In the genomic region with DNA sequence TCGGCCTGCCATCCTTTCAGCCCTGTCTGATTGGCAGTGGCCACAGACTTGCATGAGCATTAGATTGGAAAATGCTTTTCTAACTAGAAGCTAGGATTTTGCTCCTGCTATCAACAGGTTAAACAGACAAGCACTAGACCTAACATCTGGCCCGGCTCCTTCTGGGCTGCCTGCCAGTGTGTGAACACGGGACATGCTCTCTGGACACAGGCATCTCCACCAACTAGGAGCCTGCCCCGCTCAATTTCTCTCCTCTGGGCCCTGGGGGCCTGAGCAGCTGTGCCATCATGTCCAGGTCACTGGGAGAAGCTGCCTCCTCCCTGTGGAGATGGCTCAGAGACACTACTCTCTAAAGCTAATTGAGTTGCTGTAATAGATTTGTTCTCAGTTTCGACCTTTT, we compare ENCODE assay signal across 9 mouse cellular contexts.
DNase-seq lines count a peak whose midpoint lies in the region; ATAC-seq lines count a peak whose summit lies in the region.
"Had no signal": no experiment of that assay in that cellular context is flagged by ENCODE, and none has a peak within 500 bp of the region (broad histone marks: within the 10 kb centered on the region; RNA-seq: fewer than 3 reads in every experiment).

No protein-coding gene starts in this region.

- peak; percentile 10 for DNase-seq in liver
- DNase-seq in liver, embryonic 11.5 days (ENCODE audit: low spot score): no peak
- peak; percentile 44 for DNase-seq in adrenal gland, postnatal 25 days
- DNase-seq in heart, embryonic 10.5 days (ENCODE audit: low spot score): no peak
- DNase-seq in kidney, postnatal 4 days: peak; percentile 57 to 71
- DNase-seq in right cerebral cortex, adult 18-20 months: no peak
- DNase-seq: right cerebral cortex, postnatal 14 days had no signal

- H3K9me3 ChIP-seq in liver, embryonic 11.5 days (ENCODE audit: control insufficient read depth, low read length): no peaks in the 10 kb centered on the region
- H3K9me3 ChIP-seq in heart, embryonic 10.5 days: no peaks in the 10 kb centered on the region
- no peaks in the 10 kb centered on the region for H3K9me3 ChIP-seq in midbrain, embryonic 13.5 days
- H3K9me3 ChIP-seq: hindbrain, embryonic 10.5 days had no signal

- 75% methylated on average over 5 of the region's 5 CpGs for WGBS in liver, embryonic 11.5 days
- 62% methylated on average over 5 of the region's 5 CpGs for WGBS in heart, embryonic 10.5 days
- WGBS in midbrain, embryonic 13.5 days: 77% methylated on average over 5 of the region's 5 CpGs

- no peak overlapping the region for H3K9ac ChIP-seq in liver, embryonic 11.5 days (ENCODE audit: low read depth, low read length)
- no peak overlapping the region for H3K9ac ChIP-seq in midbrain, embryonic 13.5 days (replicated peaks)

- no peak overlapping the region for H3K4me2 ChIP-seq in liver, embryonic 11.5 days
- H3K4me2 ChIP-seq in midbrain, embryonic 13.5 days (replicated peaks): no peak overlapping the region

- no peaks in the 10 kb centered on the region for H3K36me3 ChIP-seq in liver, embryonic 11.5 days (ENCODE audit: control insufficient read depth, insufficient read depth, low read length)
- H3K36me3 ChIP-seq in heart, embryonic 10.5 days: no peaks in the 10 kb centered on the region
- no peaks in the 10 kb centered on the region for H3K36me3 ChIP-seq in midbrain, embryonic 13.5 days
- H3K36me3 ChIP-seq: hindbrain, embryonic 10.5 days had no signal

- H3K27ac ChIP-seq in liver, embryonic 11.5 days (ENCODE audit: low read depth, low read length): no peak overlapping the region
- 0 out of 2 replicates have a peak overlapping the region, but pooled peaks have one; percentile 24 for H3K27ac ChIP-seq in heart, embryonic 10.5 days
- no peak overlapping the region for H3K27ac ChIP-seq in midbrain, embryonic 13.5 days
- H3K27ac ChIP-seq: hindbrain, embryonic 10.5 days had no signal

- no peaks in the 10 kb centered on the region for H3K4me1 ChIP-seq in liver, embryonic 11.5 days (replicated peaks; ENCODE audit: control insufficient read depth, insufficient read depth, low read length)
- peaks cover 4% of the 10 kb centered on the region; the same call in 1 of the 2 replicates for H3K4me1 ChIP-seq in heart, embryonic 10.5 days
- no peaks in the 10 kb centered on the region for H3K4me1 ChIP-seq in midbrain, embryonic 13.5 days (replicated peaks)

- no peaks in the 10 kb centered on the region for H3K27me3 ChIP-seq in liver, embryonic 11.5 days (replicated peaks; ENCODE audit: control insufficient read depth, insufficient read depth, low read length)
- H3K27me3 ChIP-seq in heart, embryonic 10.5 days (ENCODE audit: insufficient read depth, poor library complexity, severe bottlenecking): no peaks in the 10 kb centered on the region
- H3K27me3 ChIP-seq in midbrain, embryonic 13.5 days: no peaks in the 10 kb centered on the region

- H3K4me3 ChIP-seq in liver, embryonic 11.5 days (ENCODE audit: low read depth, low read length): no peak overlapping the region
- no peak overlapping the region for H3K4me3 ChIP-seq in heart, embryonic 10.5 days
- H3K4me3 ChIP-seq in midbrain, embryonic 13.5 days (replicated peaks): no peak overlapping the region
- H3K4me3 ChIP-seq: hindbrain, embryonic 10.5 days had no signal

- no peak for ATAC-seq in liver, embryonic 11.5 days (replicated peaks; ENCODE audit: low FRiP score)
- ATAC-seq in midbrain, embryonic 13.5 days: no peak

Comparison
In these comparisons a context has a peak if more than half of its experiments do, and no peak if none do; other contexts are left out.
1. DNase-seq: peak in liver (single experiment), adrenal gland, postnatal 25 days (single experiment) and kidney, postnatal 4 days (2 of 2); none in liver, embryonic 11.5 days (single experiment), heart, embryonic 10.5 days (single experiment) and right cerebral cortex, adult 18-20 months (single experiment).